Mouse (Mus musculus) heart, postnatal 0 days (tissue): ENCODE data around the gene Atf7ip2.

ENCODE experiments used
- CTCF ChIP-seq: IDR thresholded peaks from 2 replicates; pipeline ENCODE4 v1.5.1; 2016; ENCODE audit warnings: antibody characterized with exemption, control low read depth, low read depth
- EP300 ChIP-seq: IDR thresholded peaks from 2 replicates; pipeline ENCODE4 v1.6.1; 2016; ENCODE audit warnings: antibody characterized with exemption, low read depth

- TF ChIP-seq CTCF (no peak), EP300 (no peak)
These were observed 108.0 kb downstream of the Atf7ip2 start for GRCm38 (mm10) chr16:10300231-10301186.
